Mouse (Mus musculus) CH12.LX (cell line): ENCODE measurements around the gene Zfp239. TPM values are rescaled to one million over a fixed set of nuclear protein-coding genes. Genes with fewer than 3 reads are reported as not detected.
A peak's percentile ranks its signal among the peaks of the same experiment; 100 is the strongest.

Experiments
- DNase-seq: peaks from one replicate; pipeline ENCODE4 v3.0.0-alpha.2; 2013; ENCODE audit errors: extremely low read depth
- H3K27ac ChIP-seq: 2 replicates; pipeline ENCODE4 v1.5.1; 2012; ENCODE audit warnings: low read depth, mild to moderate bottlenecking, control low read depth, moderate library complexity; ENCODE audit not compliant: insufficient read depth
- H3K27me3 ChIP-seq: replicated peaks from 2 replicates; pipeline ENCODE3; 2012; ENCODE audit warnings: inconsistent platforms
- H3K36me3 ChIP-seq, 2 experiments: replicated peaks in 1 of 2; 2 replicates each; pipeline versions ENCODE3 to v1.6.1; 2012; ENCODE audit warnings: inconsistent platforms in 1 of 2, low read length in 1 of 2, mild to moderate bottlenecking in 1 of 2, mixed read lengths in 1 of 2, moderate library complexity in 1 of 2; ENCODE audit not compliant: control insufficient read depth in 1 of 2, insufficient read depth in 1 of 2
- H3K4me1 ChIP-seq, 2 experiments: 2 replicates each; pipeline ENCODE4 v1.6.1; 2012; ENCODE audit warnings: inconsistent platforms in 1 of 2, moderate library complexity in 1 of 2; ENCODE audit not compliant: insufficient read depth in 2 of 2, control insufficient read depth in 1 of 2
- H3K4me2 ChIP-seq: 2 replicates; pipeline ENCODE4 v1.6.1; 2012; ENCODE audit warnings: low read depth, mild to moderate bottlenecking, control low read depth; ENCODE audit not compliant: poor library complexity, insufficient read depth, severe bottlenecking
- H3K4me3 ChIP-seq, 3 experiments: fragments of 150-350 bp in 1 of 3; sonication (generic) in 1 of 3; replicated peaks in 1 of 3; 2 replicates each; pipeline versions ENCODE3 to v1.5.1; 2011 to 2012; ENCODE audit warnings: low read depth in 2 of 3, low read length in 2 of 3, mild to moderate bottlenecking in 2 of 3, moderate library complexity in 2 of 3, control low read depth in 1 of 3, improper control_type of control experiment in 1 of 3, inconsistent platforms in 1 of 3, mixed read lengths in 1 of 3; ENCODE audit not compliant: poor library complexity in 1 of 3
- H3K79me2 ChIP-seq: replicated peaks from 2 replicates; pipeline ENCODE4 v1.6.1; 2012; ENCODE audit warnings: mild to moderate bottlenecking, moderate library complexity; ENCODE audit not compliant: control insufficient read depth, poor library complexity, insufficient read depth, severe bottlenecking; ENCODE audit errors: extremely low read depth
- H3K9ac ChIP-seq: 2 replicates; pipeline ENCODE4 v1.6.1; 2012; ENCODE audit warnings: low read depth, mild to moderate bottlenecking, control low read depth, moderate library complexity; ENCODE audit not compliant: insufficient read depth
- H3K9me3 ChIP-seq: replicated peaks from 2 replicates; pipeline ENCODE3; 2012; ENCODE audit warnings: low read length, inconsistent platforms, mixed read lengths
- BHLHE40 ChIP-seq: IDR thresholded peaks from 2 replicates; pipeline ENCODE4 v1.6.1; 2011; ENCODE audit warnings: mild to moderate bottlenecking, low read depth, low read length, improper control_type of control experiment
- CHD2 ChIP-seq: IDR thresholded peaks from 2 replicates; pipeline ENCODE4 v1.6.1; 2011; ENCODE audit warnings: low read length, improper control_type of control experiment
- CTCF ChIP-seq, 2 experiments: IDR thresholded peaks in 1 of 2; conservative IDR thresholded peaks in 1 of 2; 2 replicates each; pipeline ENCODE4 v1.5.1; 2011 to 2012; ENCODE audit warnings: low read depth in 2 of 2, low read length in 2 of 2, improper control_type of control experiment in 1 of 2, inconsistent platforms in 1 of 2, mild to moderate bottlenecking in 1 of 2, moderate library complexity in 1 of 2
- E2F4 ChIP-seq: IDR thresholded peaks from 2 replicates; pipeline ENCODE4 v1.6.1; 2011; ENCODE audit warnings: low read depth, low read length, improper control_type of control experiment; ENCODE audit not compliant: insufficient replicate concordance
- ELF1 ChIP-seq: IDR thresholded peaks from 2 replicates; pipeline ENCODE4 v1.6.1; 2014; ENCODE audit warnings: low read depth, mild to moderate bottlenecking, inconsistent platforms, low read length, improper control_type of control experiment
- EP300 ChIP-seq: IDR thresholded peaks from 2 replicates; pipeline ENCODE4 v1.6.1; 2011; ENCODE audit warnings: low read length, improper control_type of control experiment
- ETS1 ChIP-seq: conservative IDR thresholded peaks from 2 replicates; pipeline ENCODE4 v1.6.1; 2012; ENCODE audit warnings: low read depth, mild to moderate bottlenecking, inconsistent platforms, low read length, improper control_type of control experiment, moderate library complexity
- GABPA ChIP-seq: IDR thresholded peaks from 2 replicates; pipeline ENCODE4 v1.6.1; 2012; ENCODE audit warnings: low read depth, low read length, improper control_type of control experiment, inconsistent platforms; ENCODE audit not compliant: insufficient replicate concordance
- HCFC1 ChIP-seq: IDR thresholded peaks from 2 replicates; pipeline ENCODE4 v1.6.1; 2012; ENCODE audit warnings: low read depth, mild to moderate bottlenecking, inconsistent platforms, low read length, improper control_type of control experiment
- IRF4 ChIP-seq: IDR thresholded peaks from 2 replicates; pipeline ENCODE4 v1.6.1; 2014; ENCODE audit warnings: low read depth, mild to moderate bottlenecking, inconsistent platforms, low read length, improper control_type of control experiment
- JUN ChIP-seq: IDR thresholded peaks from 2 replicates; pipeline ENCODE4 v1.6.1; 2011; ENCODE audit warnings: low read depth, mild to moderate bottlenecking, low read length, improper control_type of control experiment, moderate library complexity; ENCODE audit not compliant: insufficient read depth
- JUND ChIP-seq: conservative IDR thresholded peaks from 2 replicates; pipeline ENCODE4 v1.6.1; 2011; ENCODE audit warnings: low read depth, low read length, improper control_type of control experiment
- KAT2A ChIP-seq: IDR thresholded peaks from 2 replicates; pipeline ENCODE4 v1.6.1; 2012; ENCODE audit warnings: low read length, improper control_type of control experiment, inconsistent platforms; ENCODE audit not compliant: insufficient replicate concordance
- MAFK ChIP-seq: IDR thresholded peaks from 2 replicates; pipeline ENCODE4 v1.6.1; 2011; ENCODE audit warnings: low read length, improper control_type of control experiment; ENCODE audit not compliant: insufficient replicate concordance
- MAX ChIP-seq: IDR thresholded peaks from 2 replicates; pipeline ENCODE4 v1.6.1; 2011; ENCODE audit warnings: low read length, improper control_type of control experiment
- MAZ ChIP-seq: IDR thresholded peaks from 2 replicates; pipeline ENCODE4 v1.6.1; 2012; ENCODE audit warnings: low read depth, mild to moderate bottlenecking, inconsistent platforms, low read length, improper control_type of control experiment, moderate library complexity
- MEF2A ChIP-seq: IDR thresholded peaks from 2 replicates; pipeline ENCODE4 v1.6.1; 2014; ENCODE audit warnings: low read depth, mild to moderate bottlenecking, inconsistent platforms, low read length, improper control_type of control experiment, borderline replicate concordance
- MXI1 ChIP-seq: IDR thresholded peaks from 2 replicates; pipeline ENCODE4 v1.6.1; 2011; ENCODE audit warnings: mild to moderate bottlenecking, low read depth, low read length, improper control_type of control experiment
- MYC ChIP-seq: IDR thresholded peaks from 2 replicates; pipeline ENCODE4 v1.6.1; 2011; ENCODE audit warnings: low read depth, mild to moderate bottlenecking, improper control_type of control experiment, low read length
- NELFE ChIP-seq: IDR thresholded peaks from 2 replicates; pipeline ENCODE4 v1.6.1; 2011; ENCODE audit warnings: low read depth, low read length, improper control_type of control experiment
- NRF1 ChIP-seq: IDR thresholded peaks from 2 replicates; pipeline ENCODE4 v1.6.1; 2014; ENCODE audit warnings: low read depth, mild to moderate bottlenecking, inconsistent platforms, low read length, improper control_type of control experiment, moderate library complexity
- POLR2A ChIP-seq: IDR thresholded peaks from 2 replicates; pipeline ENCODE4 v1.6.1; 2011; ENCODE audit warnings: low read depth, mild to moderate bottlenecking, improper control_type of control experiment, low read length
- POLR2AphosphoS2 ChIP-seq: IDR thresholded peaks from 2 replicates; pipeline ENCODE4 v1.6.1; 2011; ENCODE audit warnings: low read depth, low read length, improper control_type of control experiment
- RAD21 ChIP-seq: IDR thresholded peaks from 2 replicates; pipeline ENCODE4 v1.6.1; 2011; ENCODE audit warnings: low read depth, mild to moderate bottlenecking, low read length, improper control_type of control experiment, moderate library complexity
- SIN3A ChIP-seq: IDR thresholded peaks from 2 replicates; pipeline ENCODE4 v1.6.1; 2012; ENCODE audit warnings: low read length, improper control_type of control experiment, inconsistent platforms
- TBP ChIP-seq: conservative IDR thresholded peaks from 2 replicates; pipeline ENCODE4 v1.6.1; 2011; ENCODE audit warnings: low read depth, low read length, improper control_type of control experiment
- TCF12 ChIP-seq: IDR thresholded peaks from 2 replicates; pipeline ENCODE4 v1.6.1; 2014; ENCODE audit warnings: low read depth, mild to moderate bottlenecking, inconsistent platforms, low read length, improper control_type of control experiment
- UBTF ChIP-seq: IDR thresholded peaks from 2 replicates; pipeline ENCODE4 v1.6.1; 2012; ENCODE audit warnings: low read depth, mild to moderate bottlenecking, inconsistent platforms, low read length, improper control_type of control experiment, moderate library complexity
- USF1 ChIP-seq: IDR thresholded peaks from 2 replicates; pipeline ENCODE4 v1.6.1; 2014; ENCODE audit warnings: low read depth, mild to moderate bottlenecking, inconsistent platforms, low read length, improper control_type of control experiment
- USF2 ChIP-seq: conservative IDR thresholded peaks from 2 replicates; pipeline ENCODE4 v1.6.1; 2011; ENCODE audit warnings: low read depth, low read length, improper control_type of control experiment
- ZKSCAN1 ChIP-seq: IDR thresholded peaks from 2 replicates; pipeline ENCODE4 v1.6.1; 2012; ENCODE audit warnings: low read depth, inconsistent platforms, low read length, improper control_type of control experiment, borderline replicate concordance
- ZNF384 ChIP-seq: IDR thresholded peaks from 2 replicates; pipeline ENCODE4 v1.6.1; 2012; ENCODE audit warnings: low read depth, low read length, improper control_type of control experiment, inconsistent platforms
- dilution Hi-C: fragments of 300-500 bp; cut with MboI; formaldehyde crosslinking; loops from 2 replicates; pipeline ENCODE4 v1.14.3; 2020; ENCODE audit warnings: low sequenced_read_pairs; ENCODE audit not compliant: extremely low pct_unique_long_range_greater_than_20kb, extremely low pct_ligation_motif_present
- in situ Hi-C: fragments of 300-500 bp; cut with MboI; formaldehyde crosslinking; loops from 3 replicates; pipeline ENCODE4 v1.14.3; 2019; ENCODE audit warnings: low sequenced_read_pairs, low pct_ligation_motif_present, low pct_unique_long_range_greater_than_20kb, mixed read lengths
- polyA plus RNA-seq: library from polyadenylated mRNA; unstranded; fragments of >175 nt; gene quantifications from 2 replicates; pipeline ENCODE4 v1.2.1, GENCODE M21; 2012; ENCODE audit warnings: low read depth; ENCODE audit not compliant: insufficient read length
- total RNA-seq, 2 experiments: library from RNA; depleted of rRNA; stranded (reverse); fragments of 300-350 nt in 1 of 2; fragments of >200 nt in 1 of 2; gene quantifications; 2 replicates each; pipeline ENCODE4 v1.2.3; 2012 to 2014

The Zfp239 gene
- total and polyA plus RNA-seq, 3 experiments: 13.1 to 19.6 (median 16.6) TPM

DNA sequence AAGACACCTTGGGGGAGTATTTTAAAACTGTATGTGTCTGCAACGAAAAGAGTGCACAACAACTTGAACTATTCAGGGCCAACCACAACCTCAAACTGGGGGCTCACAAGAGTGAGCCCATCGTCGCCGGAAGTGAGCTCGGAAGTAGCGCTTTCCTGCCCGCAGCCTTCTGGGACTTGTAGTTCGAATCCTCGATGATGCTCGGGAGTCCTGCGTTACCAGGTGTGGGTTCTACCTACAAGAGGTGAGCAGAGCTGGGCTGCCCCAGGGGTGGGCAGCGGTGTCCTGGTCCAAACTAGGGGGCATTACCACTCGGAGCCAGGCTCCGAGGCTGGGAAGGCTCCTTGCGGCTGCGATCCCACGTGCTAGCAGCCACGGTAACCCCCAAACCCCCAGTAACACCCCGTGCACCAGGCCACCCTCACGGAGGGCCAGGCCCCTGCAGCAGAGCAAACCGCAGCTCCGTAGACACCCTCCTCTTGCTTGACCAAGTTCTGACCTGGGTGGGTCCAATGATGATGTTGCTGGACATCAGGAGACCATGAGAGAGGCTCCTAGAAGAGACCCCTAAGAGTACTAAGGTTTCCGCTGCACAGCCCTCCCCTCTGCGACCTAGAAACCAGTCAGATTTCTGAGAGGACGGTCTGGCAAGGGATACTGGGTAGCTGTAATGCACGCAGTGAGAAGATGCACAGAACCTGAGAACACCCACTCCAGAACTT is 1.2 kb downstream of the Zfp239 start:
- Histone ChIP-seq H3K4me1 (peaks cover 0 to 10% of the 10 kb centered on the region in 2 experiments; a peak in 2 of 4 replicates), H3K79me2 (0 out of 2 replicates have a peak, but pooled peaks cover 7% of the 10 kb centered on the region), H3K27me3 (no peaks in the 10 kb centered on the region), H3K4me3 (peak overlapping the region; percentile 84 to 97 (median 95)), H3K9me3 (no peaks in the 10 kb centered on the region), H3K27ac (peak overlapping the region; percentile 1; the same call in 1 of the 2 replicates), H3K9ac (peak overlapping the region; percentile 55), H3K36me3 (peaks cover 0 to 24% of the 10 kb centered on the region in 2 experiments), H3K4me2 (peak overlapping the region; percentile 96)
- peak; percentile 43; the same call in 1 of the 2 replicates for TF ChIP-seq NRF1
- TF ChIP-seq POLR2AphosphoS2: no peak
- no peak for TF ChIP-seq USF1
- TF ChIP-seq TBP: peak; percentile 78
- TF ChIP-seq GABPA: peak; percentile 63; the same call in 1 of the 2 replicates
- no peak for TF ChIP-seq EP300
- peak; percentile 54 for TF ChIP-seq SIN3A
- no peak for TF ChIP-seq UBTF
- no peak for TF ChIP-seq ETS1
- no peak for TF ChIP-seq E2F4
- peak; percentile 78 for TF ChIP-seq MAX
- TF ChIP-seq ELF1: peak; percentile 80
- peak; percentile 50; the same call in 1 of the 2 replicates for TF ChIP-seq IRF4
- peak; percentile 70 for TF ChIP-seq NELFE
- no peak for TF ChIP-seq JUN
- TF ChIP-seq JUND: no peak
- TF ChIP-seq USF2: no peak
- TF ChIP-seq MAFK: no peak
- no peak for TF ChIP-seq MEF2A
- no peak for TF ChIP-seq CTCF (conservative IDR thresholded peaks at IDR 0.05 in 1 of 2, IDR thresholded peaks at IDR 0.05 in 1 of 2; ENCODE audit: low read depth in 2 of 2, low read length in 2 of 2)
- TF ChIP-seq MXI1: peak; percentile 85
- peak; percentile 99 for TF ChIP-seq HCFC1
- TF ChIP-seq TCF12: peak; percentile 82
- peak; percentile 94 for TF ChIP-seq KAT2A
- TF ChIP-seq ZNF384: no peak
- 0 out of 2 replicates have a peak, but pooled peaks have one; percentile 11 for TF ChIP-seq BHLHE40
- TF ChIP-seq MAZ: peak; percentile 86
- 0 out of 2 replicates have a peak, but pooled peaks have one; percentile 18 for TF ChIP-seq CHD2
- TF ChIP-seq MYC: peak; percentile 69
- peak; percentile 69 for TF ChIP-seq POLR2A
- no peak for TF ChIP-seq ZKSCAN1
- no peak for TF ChIP-seq RAD21
- in situ Hi-C loops (loop anchor here (10.0 kb wide), 1 partner anchor 52 kb away; no protein-coding TSS in a partner anchor), dilution Hi-C loops (no loop called here)
- peak; percentile 81 for DNase-seq
